Mouse (Mus musculus) myocyte (in vitro differentiated cells): ENCODE results near the gene Pax1.

Source experiments
- CEBPB ChIP-seq: IDR thresholded peaks from 2 replicates; pipeline ENCODE4 v1.6.1; 2011; ENCODE audit warnings: mild to moderate bottlenecking, moderate library complexity; ENCODE audit not compliant: poor library complexity, insufficient read depth, severe bottlenecking
- E2F4 ChIP-seq: IDR thresholded peaks from one replicate; pipeline ENCODE4 v1.6.1; 2011; ENCODE audit warnings: mild to moderate bottlenecking, control low read depth, moderate library complexity; ENCODE audit not compliant: insufficient read depth
- MAX ChIP-seq: IDR thresholded peaks from one replicate; pipeline ENCODE4 v1.6.1; 2011; ENCODE audit warnings: low read depth, mild to moderate bottlenecking, control low read depth
- MYOD1 ChIP-seq, 3 experiments: IDR thresholded peaks; one replicate each; pipeline ENCODE4 v1.6.1; 2011; ENCODE audit warnings: control low read depth in 2 of 3, low read depth in 2 of 3, mild to moderate bottlenecking in 2 of 3, moderate library complexity in 1 of 3; ENCODE audit not compliant: insufficient read length in 2 of 3, control insufficient read depth in 1 of 3
- MYOG ChIP-seq, 3 experiments: IDR thresholded peaks; one replicate each; pipeline ENCODE4 v1.6.1; 2011; ENCODE audit warnings: control low read depth in 2 of 3, low read depth in 2 of 3, mild to moderate bottlenecking in 2 of 3; ENCODE audit not compliant: insufficient read length in 2 of 3, control insufficient read depth in 1 of 3, insufficient read depth in 1 of 3
- POLR2A ChIP-seq: IDR thresholded peaks from one replicate; pipeline ENCODE4 v1.6.1; 2011; ENCODE audit warnings: low read depth, mild to moderate bottlenecking, control low read depth, moderate library complexity; ENCODE audit not compliant: insufficient read length
- POLR2AphosphoS2 ChIP-seq: IDR thresholded peaks from one replicate; pipeline ENCODE4 v1.6.1; 2011; ENCODE audit warnings: low read depth, control low read depth; ENCODE audit not compliant: insufficient read length
- USF1 ChIP-seq: IDR thresholded peaks from one replicate; pipeline ENCODE4 v1.6.1; 2011; ENCODE audit warnings: low read depth, mild to moderate bottlenecking, control low read depth, moderate library complexity

DNA sequence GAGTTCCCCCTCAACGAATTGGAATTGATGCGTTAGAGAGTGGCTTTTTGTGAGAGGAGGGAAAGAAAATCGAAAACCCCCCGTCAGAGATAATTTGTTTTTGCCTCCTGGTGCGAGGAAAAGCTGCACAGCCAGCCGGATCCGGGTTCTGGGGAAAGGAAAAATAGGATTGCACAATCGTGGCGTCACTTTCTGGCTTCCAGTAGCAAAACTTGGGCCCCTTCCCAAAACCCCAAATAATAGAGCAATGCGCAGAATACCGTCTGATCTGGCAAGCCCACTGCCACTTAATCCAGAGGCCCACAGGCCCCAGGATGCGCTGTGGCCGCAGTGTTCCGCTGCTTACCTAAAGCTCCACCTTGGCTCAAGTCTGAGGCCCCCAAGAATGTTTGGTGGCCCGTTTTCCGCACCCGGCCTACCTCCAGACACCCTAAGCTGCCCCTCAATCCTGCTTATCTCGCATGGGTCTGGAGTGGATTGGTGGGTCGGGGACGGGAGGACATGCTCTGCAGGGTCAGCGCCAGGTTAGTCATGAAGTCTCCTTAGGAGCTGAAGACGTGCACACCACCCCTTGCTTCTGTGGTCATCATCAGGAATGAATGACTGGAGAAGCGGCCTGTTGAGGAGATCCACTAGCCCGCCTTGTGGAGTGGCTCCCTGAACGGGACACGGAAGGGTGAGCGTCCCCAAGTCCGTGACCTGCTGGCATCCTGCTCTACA lies 11.4 kb downstream of the Pax1 start:
- TF ChIP-seq E2F4: no peak
- no peak for TF ChIP-seq POLR2A
- no peak for TF ChIP-seq USF1
- no peak for TF ChIP-seq MYOG (IDR thresholded peaks at IDR 0.05; ENCODE audit: control insufficient read depth in 1 of 3, insufficient read depth in 1 of 3, insufficient read length in 2 of 3, low read depth in 2 of 3)
- no peak for TF ChIP-seq POLR2AphosphoS2
- TF ChIP-seq MAX: no peak
- TF ChIP-seq MYOD1 (IDR thresholded peaks at IDR 0.05; ENCODE audit: control insufficient read depth in 1 of 3, insufficient read length in 2 of 3, low read depth in 2 of 3): no peak
- TF ChIP-seq CEBPB: no peak
